Mouse (Mus musculus): ENCODE measurements around the gene Lgals4. TPM values are rescaled to one million over a fixed set of nuclear protein-coding genes. Genes with fewer than 3 reads are reported as not detected.
"Not testable (repeated sequence)": the region's sequence is repeated elsewhere in the genome, so short reads cannot be mapped to it uniquely, and the experiment has no call there.

The Lgals4 gene
- polyA plus RNA-seq, 1 experiment from 2014 or later = 3.7 TPM

- H3K4me1 ChIP-seq (ENCODE audit: insufficient read depth) = peaks cover 8% of the 10 kb centered on the region; the same call in 1 of the 2 replicates
- H3K4me3 ChIP-seq (ENCODE audit: low read depth, low read length) = peak overlapping the region; percentile 14; the same call in 1 of the 2 replicates
- 0 out of 2 replicates have a peak, but pooled peaks cover 5% of the 10 kb centered on the region for H3K9me3 ChIP-seq (ENCODE audit: low read depth, low read length)
- DNase-seq (peak; percentile 84), ATAC-seq (ENCODE audit: insufficient read depth) (peak; percentile 63)
- no peaks in the 10 kb centered on the region for H3K36me3 ChIP-seq (ENCODE audit: insufficient read depth)
- no peaks in the 10 kb centered on the region for H3K27me3 ChIP-seq (ENCODE audit: insufficient read depth, low read length)
- WGBS = 35% methylated on average over 33 of the region's 33 CpGs
- TF ChIP-seq CTCF (IDR thresholded peaks at IDR 0.05; ENCODE audit: low read depth) = peak; percentile 43; the same call in 1 of the 2 replicates
- H3K4me2 ChIP-seq = peak overlapping the region; percentile 56
- H3K27ac ChIP-seq (ENCODE audit: low read depth) = no peak overlapping the region
- 0 out of 2 replicates have a peak overlapping the region, but pooled peaks have one; percentile 31 for H3K9ac ChIP-seq
Measured at GRCm38 (mm10) chr7:28865481-28866300, 32.0 kb downstream of the Lgals4 start.

DNA sequence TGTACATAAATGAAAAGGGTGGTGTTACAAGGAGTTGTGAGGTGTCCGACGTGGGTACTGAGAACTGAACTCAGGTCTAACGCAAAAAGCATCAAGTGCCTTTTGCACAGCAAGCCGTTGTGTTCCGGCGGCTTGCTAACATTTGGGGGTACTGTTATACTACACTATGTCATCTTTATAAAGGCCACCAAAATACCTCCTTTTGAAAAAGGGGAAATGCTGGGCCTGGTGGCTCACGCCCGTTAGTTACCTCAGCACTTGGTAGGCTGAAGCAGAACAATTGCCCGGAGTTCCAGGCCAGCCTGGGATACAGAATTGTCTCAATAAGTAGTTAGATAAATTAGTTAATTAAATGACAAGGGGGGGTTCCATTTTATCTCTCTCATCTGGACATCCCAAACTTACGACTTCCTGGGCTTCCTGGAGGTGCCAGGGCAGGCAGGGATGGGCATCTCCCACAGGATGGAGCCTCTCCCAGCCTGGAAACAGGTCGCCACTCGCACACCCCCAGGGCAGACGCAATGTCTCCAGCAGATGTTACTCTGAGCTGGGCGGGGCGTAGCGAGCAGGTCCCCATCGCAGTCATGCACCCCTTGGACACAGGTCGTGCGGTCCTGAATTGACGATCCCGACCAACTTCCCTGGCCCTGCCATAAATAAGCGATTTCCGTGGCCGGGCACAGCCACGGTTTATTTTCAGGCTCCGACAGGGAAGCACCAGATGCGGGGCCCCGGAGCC, 33.3 kb downstream of the Lgals4 start:
- WGBS = 89% methylated on average over 28 of the region's 28 CpGs
- Histone ChIP-seq H3K36me3 (ENCODE audit: insufficient read depth) (no peaks in the 10 kb centered on the region), H3K27ac (ENCODE audit: low read depth) (no peak overlapping the region), H3K9ac (no peak overlapping the region), H3K9me3 (ENCODE audit: low read depth, low read length) (no peaks in the 10 kb centered on the region), H3K27me3 (ENCODE audit: insufficient read depth, low read length) (no peaks in the 10 kb centered on the region), H3K4me3 (ENCODE audit: low read depth, low read length) (no peak overlapping the region), H3K4me1 (ENCODE audit: insufficient read depth) (peaks cover 8% of the 10 kb centered on the region; the same call in 1 of the 2 replicates), H3K4me2 (no peak overlapping the region)
- TF ChIP-seq CTCF (IDR thresholded peaks at IDR 0.05; ENCODE audit: low read depth) = no peak
- ATAC-seq (ENCODE audit: insufficient read depth) (0 out of 2 replicates have a peak, but pooled peaks have one; percentile 9), DNase-seq (no peak)

- TF ChIP-seq CTCF (IDR thresholded peaks at IDR 0.05; ENCODE audit: low read depth) = peak; percentile 75
- not testable (repeated sequence) for H3K9me3 ChIP-seq (ENCODE audit: low read depth, low read length); H3K4me3 ChIP-seq (ENCODE audit: low read depth, low read length); H3K9ac ChIP-seq; H3K27me3 ChIP-seq (ENCODE audit: insufficient read depth, low read length); H3K27ac ChIP-seq (ENCODE audit: low read depth); H3K4me1 ChIP-seq (ENCODE audit: insufficient read depth); H3K36me3 ChIP-seq (ENCODE audit: insufficient read depth)
- DNase-seq (peak; percentile 86), ATAC-seq (ENCODE audit: insufficient read depth) (0 out of 2 replicates have a peak, but pooled peaks have one; percentile 11)
- 27% methylated on average over 23 of the region's 23 CpGs for WGBS
- H3K4me2 ChIP-seq = peak overlapping the region; percentile 42; the same call in 1 of the 2 replicates
Measured at GRCm38 (mm10) chr7:28867508-28868340, 34.1 kb downstream of the Lgals4 start.

- no peak for DNase-seq
- Histone ChIP-seq H3K4me2 (no peak overlapping the region), H3K36me3 (ENCODE audit: insufficient read depth) (no peaks in the 10 kb centered on the region), H3K4me3 (ENCODE audit: low read depth, low read length) (no peak overlapping the region), H3K27me3 (ENCODE audit: insufficient read depth, low read length) (no peaks in the 10 kb centered on the region), H3K9ac (no peak overlapping the region), H3K4me1 (ENCODE audit: insufficient read depth) (no peaks in the 10 kb centered on the region), H3K9me3 (ENCODE audit: low read depth, low read length) (no peaks in the 10 kb centered on the region), H3K27ac (ENCODE audit: low read depth) (no peak overlapping the region)
- no peak for ATAC-seq (ENCODE audit: insufficient read depth)
- TF ChIP-seq CTCF (IDR thresholded peaks at IDR 0.05; ENCODE audit: low read depth) = no peak
- WGBS = 86% methylated on average over 24 of the region's 24 CpGs
Measured at GRCm38 (mm10) chr7:28870901-28871664, 37.4 kb downstream of the Lgals4 start.

DNA sequence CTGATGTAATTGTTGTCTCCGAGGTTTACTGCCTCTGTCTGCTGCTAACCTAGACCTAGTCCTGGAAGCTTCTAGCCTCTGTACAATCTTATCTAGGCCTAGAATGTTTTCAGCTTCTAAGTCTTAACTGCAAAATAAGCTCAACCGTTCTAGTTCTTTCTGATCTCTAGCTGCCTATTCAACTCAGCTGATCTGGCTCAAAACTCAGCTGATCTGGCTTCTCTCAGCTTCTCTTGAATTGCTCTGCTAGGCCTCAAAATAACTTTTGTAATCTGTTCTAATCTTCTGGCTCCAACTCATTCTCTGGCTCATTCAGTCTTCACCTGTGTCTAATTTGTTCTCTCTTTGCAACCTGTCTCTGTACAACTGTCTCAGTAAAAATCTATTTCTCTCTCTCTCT, 40.9 kb downstream of the Lgals4 start:
- no peaks in the 10 kb centered on the region for H3K27me3 ChIP-seq (ENCODE audit: insufficient read depth, low read length)
- no peak for DNase-seq
- H3K4me2 ChIP-seq = no peak overlapping the region
- H3K4me1 ChIP-seq (ENCODE audit: insufficient read depth) = no peaks in the 10 kb centered on the region
- no peak overlapping the region for H3K27ac ChIP-seq (ENCODE audit: low read depth)
- no peaks in the 10 kb centered on the region for H3K9me3 ChIP-seq (ENCODE audit: low read depth, low read length)
- no peak for ATAC-seq (ENCODE audit: insufficient read depth)
- H3K9ac ChIP-seq = no peak overlapping the region
- no peak for TF ChIP-seq CTCF (IDR thresholded peaks at IDR 0.05; ENCODE audit: low read depth)
- no peak overlapping the region for H3K4me3 ChIP-seq (ENCODE audit: low read depth, low read length)
- no peaks in the 10 kb centered on the region for H3K36me3 ChIP-seq (ENCODE audit: insufficient read depth)
- 72% methylated on average over 2 of the region's 2 CpGs for WGBS

DNA sequence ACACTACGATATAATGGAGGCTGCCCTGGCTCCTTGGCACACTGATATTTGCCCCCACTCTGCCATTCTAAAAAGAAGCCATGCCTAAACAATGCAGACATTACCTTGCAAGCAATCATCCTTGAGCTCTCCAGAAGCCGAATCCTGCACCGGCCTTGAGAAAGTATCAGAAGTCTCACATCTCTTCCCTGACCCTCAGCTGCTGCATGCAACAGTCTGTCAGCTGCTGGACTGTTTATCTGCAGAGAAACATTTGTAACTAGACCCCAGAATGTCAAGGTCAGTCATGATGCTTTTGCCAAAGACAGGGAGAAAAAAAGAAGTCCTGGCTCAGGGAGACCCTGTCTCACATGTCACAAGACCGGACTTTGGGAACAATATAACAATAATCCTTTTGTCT, 42.4 kb downstream of the Lgals4 start:
- no peak for ATAC-seq (ENCODE audit: insufficient read depth)
- no peak for TF ChIP-seq CTCF (IDR thresholded peaks at IDR 0.05; ENCODE audit: low read depth)
- H3K27ac ChIP-seq (ENCODE audit: low read depth) = no peak overlapping the region
- no peaks in the 10 kb centered on the region for H3K27me3 ChIP-seq (ENCODE audit: insufficient read depth, low read length)
- no peak overlapping the region for H3K4me2 ChIP-seq
- 63% methylated on average over 4 of the region's 4 CpGs for WGBS
- no peaks in the 10 kb centered on the region for H3K9me3 ChIP-seq (ENCODE audit: low read depth, low read length)
- no peaks in the 10 kb centered on the region for H3K36me3 ChIP-seq (ENCODE audit: insufficient read depth)
- no peak overlapping the region for H3K9ac ChIP-seq
- DNase-seq = no peak
- H3K4me3 ChIP-seq (ENCODE audit: low read depth, low read length) = no peak overlapping the region
- H3K4me1 ChIP-seq (ENCODE audit: insufficient read depth) = no peaks in the 10 kb centered on the region
